Mouse (Mus musculus) lung, postnatal 10 days (tissue): Measurements from ENCODE around the gene Pithd1.

Experiments
- DNase-seq: peaks from one replicate; pipeline ENCODE4 v3.0.0; 2021

Pithd1 gene

DNA sequence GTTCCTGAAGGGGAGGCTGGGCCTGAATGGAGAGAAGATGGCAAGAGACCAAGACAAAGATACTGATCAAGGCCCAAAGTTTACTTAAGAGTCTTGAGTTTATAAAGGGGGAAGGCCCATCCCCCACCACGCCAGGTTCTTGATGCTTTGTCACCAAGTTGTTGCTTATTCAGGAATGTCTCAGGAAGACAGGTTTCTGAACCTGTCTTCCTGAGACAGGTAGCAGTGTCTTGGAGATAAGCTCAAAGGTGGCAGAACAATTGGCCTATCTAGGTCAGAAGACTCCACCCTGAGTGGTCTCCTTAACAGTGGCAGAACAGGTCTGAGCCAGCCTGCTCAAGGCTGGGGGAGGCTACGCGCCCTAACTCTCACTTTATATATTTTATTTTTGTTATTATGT is 60.2 kb downstream of the Pithd1 start:
- no peak for DNase-seq

GRCm38 (mm10) chr4:135926195-135926808 is 60.8 kb downstream of the Pithd1 start:
- no peak for DNase-seq
